Mouse (Mus musculus) mesoderm, embryonic 11.5 days (tissue): ENCODE measurements around the gene Hsd11b1.
"Not testable (repeated sequence)": the region's sequence is repeated elsewhere in the genome, so short reads cannot be mapped to it uniquely, and the experiment has no call there.

ENCODE experiments used
- DNase-seq: peaks from one replicate; pipeline ENCODE4 v3.0.0-alpha.2; 2012; ENCODE audit warnings: low read depth, low spot score

Hsd11b1 gene

DNA sequence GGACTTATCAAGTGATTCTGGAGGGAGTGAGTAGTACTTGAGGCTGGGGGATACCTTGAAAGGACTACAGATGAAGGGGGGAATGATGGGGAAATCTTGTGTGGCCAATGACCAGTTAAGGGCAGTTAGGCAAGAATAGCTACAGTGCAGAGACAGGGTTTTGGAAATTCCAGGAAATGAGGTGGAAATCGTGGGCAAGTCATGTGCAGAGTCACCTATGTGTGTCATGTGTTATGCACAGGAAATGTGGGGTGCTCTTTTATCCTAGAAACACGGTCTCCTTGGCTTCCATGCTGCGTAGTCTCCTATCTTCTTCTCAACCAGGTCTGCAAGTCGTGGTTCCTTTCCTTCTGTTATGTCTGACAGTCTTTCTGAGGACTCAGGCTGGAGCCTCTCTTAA is 15.6 kb upstream of the Hsd11b1 start:
- no peak for DNase-seq

DNA sequence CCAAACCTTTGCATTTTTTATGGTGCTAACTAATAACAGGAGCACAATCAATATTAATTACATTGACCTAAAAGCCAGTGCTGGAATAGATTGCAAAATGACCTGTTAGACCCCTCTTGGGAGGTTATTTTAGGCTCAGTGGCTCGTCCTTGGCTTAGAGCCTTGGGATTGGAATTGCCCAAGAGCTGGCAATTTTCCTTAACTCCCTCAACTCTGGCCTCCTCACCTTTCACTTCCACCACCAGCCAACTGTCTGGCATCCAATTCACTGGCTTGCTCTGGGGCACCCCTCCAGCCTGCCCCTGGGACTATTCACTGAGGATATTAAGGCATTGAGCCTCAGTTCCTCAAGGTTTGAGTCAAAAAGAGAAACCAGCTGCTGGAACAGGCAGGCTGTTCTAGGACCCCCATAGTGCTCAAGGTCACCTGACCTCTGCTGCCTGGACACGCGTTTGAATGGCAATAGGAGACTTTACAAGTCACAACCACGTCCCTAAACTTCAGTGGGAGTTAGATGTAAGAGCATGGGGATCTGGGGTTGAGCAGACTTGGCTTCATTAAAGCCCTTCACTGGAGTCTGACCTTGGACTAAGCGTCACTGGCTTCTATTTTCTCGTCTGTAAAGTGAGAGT is 14.7 kb upstream of the Hsd11b1 start:
- DNase-seq = no peak

DNA sequence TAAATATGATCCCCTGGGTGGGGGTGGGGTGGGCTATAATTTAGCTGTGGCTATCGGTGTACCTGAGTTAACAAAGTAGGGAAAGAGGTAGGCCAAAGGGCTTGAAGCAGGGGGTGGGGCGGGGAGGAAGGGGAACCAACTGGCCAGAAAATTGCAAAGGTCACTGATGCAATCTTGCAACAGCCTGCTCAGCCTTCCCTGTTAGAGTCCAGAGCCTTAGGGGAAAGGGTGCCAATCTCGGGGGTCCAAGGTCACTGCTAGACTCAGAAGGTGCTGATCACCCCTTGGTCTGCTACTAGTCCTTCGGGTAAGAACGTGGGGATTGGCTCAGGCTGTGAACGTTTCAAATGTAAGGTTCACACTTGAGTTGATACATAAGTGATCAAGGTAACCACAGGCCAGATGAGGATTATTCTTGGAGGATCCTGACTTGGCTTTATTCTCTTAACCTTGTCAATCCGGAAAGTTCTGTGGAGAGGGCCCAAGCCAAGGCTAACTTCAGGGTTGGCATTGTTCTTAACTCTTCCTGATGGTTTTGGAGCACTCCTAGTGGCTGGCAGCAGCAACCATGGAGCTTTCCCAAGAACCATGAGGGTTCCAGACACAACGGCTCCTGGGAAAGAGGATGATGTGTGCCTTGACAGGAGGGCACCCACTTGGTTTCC is 10.7 kb upstream of the Hsd11b1 start:
- DNase-seq = no peak

DNA sequence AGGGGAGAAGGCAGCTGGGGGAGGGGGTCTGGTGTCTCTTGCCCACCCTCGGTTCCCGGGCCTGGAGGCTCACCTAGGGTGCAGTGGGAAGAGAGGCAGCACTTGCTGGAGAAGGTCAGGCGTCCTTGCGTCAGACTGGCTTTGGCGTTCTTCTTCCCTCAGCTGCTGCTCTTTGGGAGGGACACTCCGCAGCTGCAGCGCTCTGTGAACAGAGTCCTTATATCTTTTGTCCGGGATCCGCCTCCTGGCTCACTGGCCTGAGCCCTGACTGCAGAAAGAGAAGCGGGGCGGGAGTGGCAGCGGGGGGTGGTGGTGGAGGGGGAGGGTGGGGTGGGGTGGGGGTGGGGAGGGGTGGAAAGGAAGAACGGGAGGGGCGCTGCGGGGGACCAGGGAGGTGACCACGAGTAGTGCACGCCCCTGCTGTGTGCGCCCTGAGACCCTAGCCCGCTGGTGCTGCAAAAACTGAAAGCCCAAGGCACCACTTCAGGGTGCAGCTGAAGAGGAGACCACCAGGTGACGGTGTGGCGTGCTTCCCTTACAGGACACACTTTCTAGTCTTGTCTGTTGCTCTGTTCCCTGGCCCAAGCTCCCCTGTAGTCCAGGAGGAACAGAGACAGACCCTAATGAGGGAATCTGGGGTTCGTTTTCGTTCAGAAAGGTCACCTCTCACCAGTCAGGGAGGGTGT is 9.2 kb upstream of the Hsd11b1 start, which contains the start of gene G0s2:
G0s2 (minus strand) TSS at position 302 of the 686 bp plus-strand sequence.
- DNase-seq = peak; percentile 69

DNA sequence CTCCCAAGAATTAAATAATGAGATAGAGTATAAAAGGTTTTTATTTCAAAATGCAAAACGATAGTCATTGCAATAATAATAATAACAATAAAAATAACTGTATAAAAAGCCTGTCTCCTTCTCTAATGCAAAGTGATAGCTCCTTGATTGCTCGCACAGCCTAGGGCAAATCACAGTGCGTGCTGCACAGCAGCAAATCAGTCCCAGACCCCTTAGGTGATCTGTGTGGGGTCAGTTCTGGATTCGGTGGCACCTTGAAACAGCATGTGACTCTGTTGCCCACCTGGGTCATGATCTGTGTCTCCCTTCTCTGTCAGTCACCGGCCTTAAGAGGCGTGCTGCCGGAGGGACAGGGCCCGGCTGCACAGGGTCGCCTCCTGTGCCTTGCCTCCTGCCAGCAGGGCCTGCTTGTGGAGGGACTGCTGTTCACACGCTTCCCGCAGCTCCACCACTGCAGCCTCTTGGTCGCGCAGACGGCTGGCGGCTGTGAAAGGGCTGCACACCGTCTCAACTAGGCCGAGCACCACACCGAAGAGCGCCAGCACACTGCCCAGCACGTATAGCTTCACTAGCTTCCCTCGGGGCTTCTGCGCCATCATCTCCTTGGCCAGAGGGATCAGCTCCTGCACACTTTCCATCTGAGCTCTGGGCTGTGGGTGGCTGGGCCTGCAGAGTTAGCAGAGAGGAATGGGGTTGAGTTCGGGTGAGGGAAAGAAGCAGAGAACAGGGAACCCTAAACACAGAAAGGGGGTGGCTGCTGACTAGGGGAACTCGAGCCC is 8.5 kb upstream of the Hsd11b1 start:
- DNase-seq = peak; percentile 28

DNA sequence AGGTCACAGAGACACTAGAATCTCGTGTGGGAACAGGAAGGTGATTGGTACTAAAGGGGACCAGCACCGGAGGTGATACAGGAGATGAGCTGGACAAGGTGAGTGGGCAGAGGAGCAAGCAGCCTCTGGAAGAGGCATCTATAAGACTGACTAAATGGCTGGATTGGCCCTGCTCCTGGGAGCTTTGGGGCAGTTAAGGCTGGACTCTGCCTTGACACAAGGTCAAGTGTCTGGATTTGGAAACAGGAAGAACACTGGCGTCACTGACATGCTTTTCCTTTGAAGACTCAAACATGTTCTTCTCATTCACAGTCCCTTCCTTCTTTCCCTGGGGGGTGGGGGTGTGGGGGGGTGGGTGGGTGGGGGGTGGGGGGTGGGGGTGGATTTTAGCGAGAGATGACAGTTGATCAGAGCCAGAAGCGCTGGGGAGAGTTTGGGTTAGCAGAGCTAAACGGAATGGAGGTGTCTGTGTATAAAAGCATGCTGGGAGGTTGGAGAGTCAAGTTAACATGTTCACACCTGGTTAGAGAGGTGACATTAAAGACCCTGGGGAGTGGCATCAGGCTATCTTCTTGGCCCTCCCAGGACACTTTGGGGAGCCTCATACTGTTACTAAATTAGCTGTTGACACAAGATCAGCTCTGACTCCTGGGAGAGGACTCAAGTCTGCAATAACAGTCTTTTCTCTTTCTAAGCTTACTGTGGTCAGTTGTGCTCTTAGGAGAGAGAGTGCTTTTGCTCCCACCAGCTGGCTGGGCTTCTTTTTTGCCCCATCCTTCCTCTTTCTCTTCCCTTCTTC is 7.3 kb upstream of the Hsd11b1 start:
- no peak for DNase-seq

DNA sequence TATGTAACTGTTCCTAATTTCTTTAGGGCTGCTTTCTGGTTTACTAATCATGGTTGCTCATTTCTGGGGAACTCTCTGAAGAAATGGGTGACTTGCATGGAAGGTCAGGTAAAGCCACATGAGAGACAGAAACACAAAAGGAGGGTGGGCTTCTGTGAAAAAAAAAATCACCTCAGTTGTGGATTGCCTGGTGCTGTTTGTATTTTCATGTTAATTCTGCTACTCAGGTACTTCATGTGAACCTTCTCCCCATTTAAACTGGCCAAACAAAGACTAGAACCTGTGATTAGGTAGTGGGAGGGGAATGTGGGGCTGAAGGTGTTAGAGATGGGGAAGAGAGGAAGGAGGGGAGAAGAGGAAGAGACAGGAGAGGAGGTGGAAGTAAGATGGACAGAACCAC is 1.9 kb upstream of the Hsd11b1 start:
- DNase-seq = no peak

DNA sequence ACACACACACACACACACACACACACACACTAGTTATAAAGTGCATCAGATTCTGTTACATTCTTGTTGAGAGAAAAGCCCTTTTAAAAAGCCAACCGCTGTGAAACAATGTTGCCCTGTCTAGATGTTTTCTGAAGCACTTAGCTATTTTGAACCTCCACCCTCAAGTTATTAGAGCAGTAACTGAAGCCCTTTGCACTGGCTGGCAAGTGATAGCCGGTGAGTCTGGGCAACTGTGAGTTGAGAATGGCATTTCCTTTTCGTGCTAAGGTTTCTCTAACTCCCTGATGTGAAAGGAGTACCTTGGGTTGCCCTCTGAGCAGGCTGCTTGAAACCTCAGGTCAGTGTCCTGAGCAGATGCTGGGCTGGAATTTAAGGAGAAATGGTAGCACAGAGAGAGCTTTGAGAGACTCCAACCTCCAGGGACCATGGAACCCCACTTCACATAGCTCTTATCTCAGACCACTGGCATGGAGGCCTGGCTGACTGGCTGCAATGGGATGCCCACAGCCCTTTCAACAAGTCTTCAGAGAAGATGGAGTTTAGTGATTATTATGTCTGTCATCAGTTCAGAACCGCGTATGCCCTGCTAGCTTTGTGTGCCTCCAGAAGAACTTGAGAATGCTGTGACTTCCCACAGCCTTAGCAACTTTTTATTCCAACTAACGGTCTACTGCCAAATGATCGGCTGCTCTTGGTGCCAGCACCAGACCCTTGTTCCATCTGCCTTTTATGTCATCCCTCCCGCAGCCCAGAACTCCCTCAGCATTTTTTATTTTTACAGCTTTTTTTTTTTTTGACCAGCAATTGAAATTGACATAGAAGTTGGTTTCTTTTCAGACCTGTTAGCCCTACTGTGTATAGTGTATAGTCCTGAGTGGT is 608 bp downstream of the Hsd11b1 start:
- no peak for DNase-seq

DNA sequence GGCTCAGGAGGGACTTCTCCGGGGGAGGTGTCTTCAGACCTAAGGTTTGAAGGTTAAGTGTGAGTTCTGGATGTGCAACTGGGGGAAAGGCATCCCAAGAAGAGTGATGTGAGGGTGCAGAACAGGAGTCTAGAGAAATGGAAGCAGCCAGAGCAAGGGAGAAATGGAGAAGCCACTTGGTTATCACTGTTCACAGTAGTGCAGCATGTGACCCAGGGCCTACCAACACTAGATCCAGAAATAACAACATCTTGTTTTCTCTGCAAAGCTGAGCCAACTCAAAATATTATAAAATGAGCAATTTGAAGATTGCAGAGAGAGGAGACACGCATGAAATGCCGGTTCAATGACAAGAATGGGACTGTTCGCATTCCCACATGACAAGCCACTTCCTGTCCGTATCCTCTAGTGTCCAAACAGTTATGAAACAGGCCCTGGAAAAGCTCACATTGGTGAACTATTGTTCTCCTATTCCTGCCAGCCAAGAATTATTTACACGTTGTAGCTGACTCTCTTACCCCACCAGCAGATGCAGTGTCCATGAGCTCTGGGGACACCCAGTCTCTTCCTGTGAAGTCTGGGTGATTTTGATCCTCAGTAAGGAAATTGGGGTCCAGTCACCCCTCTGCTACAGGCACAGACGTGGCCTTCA is 1.9 kb downstream of the Hsd11b1 start:
- DNase-seq = no peak

DNA sequence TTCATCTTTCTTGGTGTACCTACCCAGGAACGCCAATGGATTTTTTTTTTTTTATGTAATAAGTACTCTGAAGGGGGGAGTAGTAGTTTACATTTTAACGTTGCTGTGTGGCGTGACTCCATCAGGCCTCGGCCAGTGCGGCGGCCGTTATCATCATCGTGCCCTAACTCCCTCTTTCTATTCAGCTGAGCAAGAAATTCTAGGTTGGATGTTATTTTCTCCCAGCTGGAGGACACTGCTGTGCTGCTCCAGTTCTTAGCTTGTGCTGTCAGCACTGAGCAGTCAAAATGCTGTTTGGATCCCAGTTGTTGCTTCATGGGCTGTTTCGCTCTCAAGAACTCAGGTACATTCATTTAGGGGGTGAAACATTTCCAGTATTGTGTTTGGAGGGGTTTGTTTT is 4.3 kb downstream of the Hsd11b1 start:
- no peak for DNase-seq

DNA sequence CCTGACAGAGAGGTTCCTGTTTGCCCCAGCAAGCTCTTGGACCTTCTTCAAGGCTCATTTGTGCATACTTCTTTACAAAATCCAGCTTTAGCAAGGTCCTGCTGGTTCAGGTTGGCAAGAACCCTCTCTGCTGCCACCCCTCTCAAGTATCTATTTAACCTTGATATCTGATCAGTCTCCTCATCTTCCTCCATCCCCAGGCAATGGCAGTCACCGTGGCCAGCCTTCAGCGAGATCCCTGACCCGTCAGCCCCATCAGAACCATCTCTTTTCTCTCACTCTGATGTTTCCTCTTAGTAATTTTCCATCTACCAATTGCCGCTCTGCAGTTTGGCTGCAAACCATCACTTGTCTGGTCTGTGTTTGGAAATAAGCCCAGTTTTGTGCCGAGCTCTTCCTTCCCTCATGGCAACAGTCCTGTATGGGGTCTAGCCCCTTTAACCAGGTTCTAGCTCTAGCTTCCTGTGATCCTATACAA is 7.2 kb downstream of the Hsd11b1 start:
- DNase-seq = no peak

DNA sequence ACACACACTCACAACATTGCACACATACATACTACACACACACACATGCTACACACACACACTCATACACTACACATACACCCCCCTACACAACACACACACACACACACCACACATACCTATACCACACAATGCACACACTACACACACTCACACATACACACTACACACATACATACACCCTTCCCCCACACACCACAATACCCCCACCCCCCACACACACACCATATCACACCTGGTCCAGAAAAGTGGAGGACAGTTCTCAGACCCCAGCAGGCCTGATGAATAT is 7.6 kb downstream of the Hsd11b1 start:
- DNase-seq = no peak

DNA sequence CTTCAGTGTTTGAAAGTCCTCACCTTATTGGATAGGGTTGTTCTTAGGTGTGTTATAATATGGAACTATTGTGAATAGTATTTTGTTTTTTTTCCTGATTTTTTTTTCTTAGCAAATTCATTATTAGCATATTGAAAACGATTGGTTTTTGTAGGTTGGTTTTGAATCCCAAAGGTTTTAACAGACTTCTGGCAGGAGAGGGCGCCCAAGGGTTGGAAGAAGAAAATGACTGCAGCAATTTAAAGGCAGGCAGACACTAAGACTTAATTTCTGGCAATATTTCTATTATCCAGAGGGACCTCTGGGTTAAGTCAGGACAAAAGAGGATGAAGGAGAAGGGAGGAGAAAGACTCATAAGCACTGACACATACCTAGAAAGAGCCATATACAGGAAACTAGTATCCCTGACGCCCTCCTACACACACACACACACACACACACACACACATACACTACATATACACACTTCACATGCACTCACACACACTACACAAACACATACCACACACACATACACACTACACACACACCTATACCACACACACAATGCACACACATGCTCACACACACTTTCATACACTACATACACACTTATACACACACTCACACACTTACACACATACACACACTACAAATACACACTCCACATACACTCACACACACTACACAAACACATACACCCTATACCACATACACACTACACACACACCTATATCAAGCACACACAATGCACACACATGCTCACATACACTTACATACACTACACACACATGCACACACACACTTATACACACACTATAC is 8.2 kb downstream of the Hsd11b1 start:
- DNase-seq = peak; percentile 32

DNA sequence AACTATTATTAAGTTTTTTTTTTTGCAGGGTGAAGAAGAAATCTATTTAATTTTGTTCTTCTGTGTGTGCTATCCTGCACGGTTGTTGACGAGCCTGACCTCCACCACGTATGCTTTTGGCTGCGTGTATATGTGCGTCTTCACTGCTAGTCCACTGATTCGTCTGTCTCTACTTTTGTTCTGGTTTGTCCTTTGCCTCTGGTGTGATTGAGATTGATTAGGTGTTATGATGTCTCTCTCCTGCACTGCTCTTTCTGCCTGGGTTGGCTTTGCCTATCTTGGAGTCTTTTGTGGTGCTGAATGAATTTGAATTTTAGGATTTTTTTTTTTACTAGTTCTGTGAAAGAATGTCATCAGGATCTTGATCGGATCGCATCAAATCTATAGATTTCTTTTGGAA is 8.8 kb downstream of the Hsd11b1 start:
- DNase-seq = no peak

DNA sequence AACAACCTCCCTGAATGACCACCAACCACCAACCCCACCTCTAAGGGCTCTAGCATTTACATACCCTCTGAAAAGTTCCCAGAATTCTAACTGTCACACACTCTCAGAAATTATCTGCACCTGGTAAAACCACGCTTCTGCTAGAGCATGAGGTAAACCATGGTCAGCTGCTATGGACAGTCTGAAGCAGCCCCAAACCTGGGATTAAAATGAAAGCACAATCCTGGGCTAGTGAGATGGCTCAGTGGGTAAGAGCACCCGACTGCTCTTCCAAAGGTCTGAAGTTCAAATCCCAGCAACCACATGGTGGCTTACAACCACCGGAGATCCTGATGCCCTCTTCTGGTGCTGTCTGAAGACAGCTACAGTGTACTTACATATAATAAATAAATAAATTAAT is 10.0 kb downstream of the Hsd11b1 start:
- not testable (repeated sequence) for DNase-seq

DNA sequence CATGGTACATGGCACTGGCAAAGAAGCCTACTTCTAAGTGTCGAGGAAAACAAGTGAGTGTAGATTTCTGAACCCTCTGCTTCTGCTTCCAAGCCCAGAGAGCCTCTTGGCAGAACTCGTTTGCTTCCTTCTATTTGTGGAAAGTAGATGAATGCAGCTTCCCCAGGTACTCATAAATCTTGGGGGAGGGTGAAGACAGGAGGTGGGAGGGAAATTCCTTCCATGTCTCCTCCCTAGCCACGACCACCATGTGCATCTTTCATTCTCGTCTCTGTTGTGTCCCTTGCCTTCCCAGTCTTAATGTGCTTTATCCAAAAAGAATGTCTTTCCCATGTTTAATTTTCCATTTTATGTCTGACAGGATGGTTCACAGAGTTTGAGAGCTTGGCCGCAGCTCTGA is 11.3 kb downstream of the Hsd11b1 start:
- DNase-seq = peak; percentile 49

DNA sequence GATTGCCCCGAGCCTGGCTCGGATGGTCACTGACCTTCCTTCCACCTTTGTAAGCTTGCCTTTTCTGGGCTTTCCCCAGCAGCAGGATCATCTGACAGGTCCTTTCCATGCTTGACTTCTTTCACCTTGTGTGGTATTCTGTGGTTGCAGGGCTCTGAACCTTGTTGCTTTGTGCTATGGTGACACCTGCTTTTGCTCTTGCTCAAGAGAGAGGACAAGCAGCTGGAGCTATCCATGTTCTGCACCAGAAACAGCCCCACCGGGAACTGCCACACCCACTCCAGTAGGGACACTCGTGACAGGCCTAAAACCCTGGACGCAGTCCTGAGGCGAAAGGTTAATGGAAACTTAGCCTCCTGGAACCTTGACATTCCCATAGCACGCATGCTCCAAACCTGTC is 12.5 kb downstream of the Hsd11b1 start:
- DNase-seq = no peak

DNA sequence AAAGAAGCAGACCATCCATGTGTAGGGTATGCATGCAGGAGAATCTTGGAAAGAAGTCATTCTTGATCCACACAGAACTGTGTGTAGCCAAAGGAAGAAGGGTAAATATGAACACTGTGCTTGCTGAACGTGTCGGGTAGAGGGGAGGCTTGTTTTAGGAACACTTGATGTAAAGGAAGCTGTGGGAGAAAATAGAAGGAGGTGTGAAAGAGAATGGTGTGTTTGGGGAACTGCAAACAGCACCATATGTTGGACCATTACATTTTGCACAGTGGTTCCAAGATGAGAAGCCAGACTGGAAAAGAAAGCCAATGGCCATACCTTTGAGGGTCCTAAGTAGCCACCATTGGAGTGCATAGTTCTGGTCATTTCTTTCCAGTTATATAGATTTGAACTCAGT is 13.8 kb downstream of the Hsd11b1 start:
- no peak for DNase-seq

DNA sequence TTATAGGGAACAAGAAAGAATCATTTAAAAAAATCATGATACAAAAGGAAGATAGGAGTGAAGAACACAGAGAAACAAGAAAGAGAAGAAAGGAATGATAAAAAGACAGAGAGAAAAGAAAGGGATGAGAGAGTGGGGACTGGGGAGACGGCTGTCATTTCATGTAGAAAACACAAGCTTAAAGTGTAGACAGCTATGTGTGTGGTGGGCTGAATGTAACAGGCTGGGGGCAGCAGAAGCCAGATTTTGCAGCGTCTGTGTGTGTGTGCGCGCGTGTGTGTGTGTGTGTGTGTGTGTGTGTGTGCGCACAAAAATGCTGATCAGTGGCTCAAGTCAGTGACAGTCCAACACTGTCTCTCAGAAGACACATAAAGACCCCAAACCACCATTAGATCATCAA is 19.6 kb downstream of the Hsd11b1 start:
- no peak for DNase-seq
